Mouse (Mus musculus) hindbrain, embryonic 15.5 days (tissue): ENCODE measurements around the gene Vmn2r59. TPM values are rescaled to one million over a fixed set of nuclear protein-coding genes. Genes with fewer than 3 reads are reported as not detected.
"Not testable (repeated sequence)": the region's sequence is repeated elsewhere in the genome, so short reads cannot be mapped to it uniquely, and the experiment has no call there.

Experiments used
- ATAC-seq: fragments of 200-750 bp; cut with Nextera tagmentation; 2 replicates; pipeline ENCODE4 v1.8.0; 2017; ENCODE audit warnings: low read depth, moderate number of reproducible peaks, moderate TSS enrichment; ENCODE audit not compliant: low FRiP score
- H3K27ac ChIP-seq: fragments of 300-500 bp; sonication (generic); replicated peaks from 2 replicates; pipeline ENCODE4 v1.5.1; 2015; ENCODE audit warnings: mild to moderate bottlenecking, inconsistent platforms
- H3K27me3 ChIP-seq: fragments of 300-500 bp; sonication (generic); 2 replicates; pipeline ENCODE4 v1.6.1; 2015; ENCODE audit warnings: control low read depth, inconsistent platforms
- H3K36me3 ChIP-seq: fragments of 300-500 bp; sonication (generic); 2 replicates; pipeline ENCODE4 v1.6.1; 2015; ENCODE audit warnings: control low read depth, inconsistent platforms
- H3K4me1 ChIP-seq: fragments of 300-500 bp; sonication (generic); replicated peaks from 2 replicates; pipeline ENCODE4 v1.6.1; 2015; ENCODE audit warnings: control low read depth, inconsistent platforms
- H3K4me2 ChIP-seq: fragments of 300-500 bp; sonication (generic); 2 replicates; pipeline ENCODE4 v1.6.1; 2015; ENCODE audit warnings: moderate library complexity, mild to moderate bottlenecking, inconsistent platforms
- H3K4me3 ChIP-seq: fragments of 300-500 bp; sonication (generic); 2 replicates; pipeline ENCODE4 v1.5.1; 2015; ENCODE audit warnings: mild to moderate bottlenecking, inconsistent platforms
- H3K9ac ChIP-seq: fragments of 300-500 bp; sonication (generic); 2 replicates; pipeline ENCODE4 v1.6.1; 2015; ENCODE audit warnings: inconsistent platforms
- H3K9me3 ChIP-seq: fragments of 300-500 bp; sonication (generic); 2 replicates; pipeline ENCODE4 v1.6.1; 2016; ENCODE audit warnings: control low read depth, inconsistent platforms
- WGBS: fragments of 180-500 bp; shearing (Covaris S2); methylation state at CpG from one replicate; pipeline ENCODE4 v1.1.7; 2015; 5-methylcytosine and 5-hydroxymethylcytosine counted together
- polyA plus RNA-seq: library from polyadenylated mRNA; unstranded; fragments of >200 nt; fragmentation: Nextera tagmentation; extraction: Ambion mirVana; gene quantifications from 2 replicates; pipeline ENCODE4 v1.2.1, GENCODE M21; 2015

Vmn2r59 gene
- not detected in 2 replicates for polyA plus RNA-seq

- Histone ChIP-seq H3K9ac (no peak within 1 kb of the TSS), H3K4me3 (no peak within 1 kb of the TSS), H3K36me3 (no peaks in the 10 kb centered on the region), H3K27ac (no peak within 1 kb of the TSS), H3K27me3 (no peaks in the 10 kb centered on the region), H3K9me3 (0 out of 2 replicates have a peak, but pooled peaks cover 6% of the 10 kb centered on the region), H3K4me1 (no peaks in the 10 kb centered on the region), H3K4me2 (no peak within 1 kb of the TSS)
- no peak for ATAC-seq
These were observed at the start of gene Vmn2r59 for GRCm38 (mm10) chr7:42058923-42059322. Vmn2r59 (minus strand) TSS chr7:42059023.

- no peak for ATAC-seq
- peaks cover 9% of the 10 kb centered on the region for H3K9me3 ChIP-seq
- H3K27ac ChIP-seq: no peak within 1 kb of the TSS
- H3K4me3 ChIP-seq: no peak within 1 kb of the TSS
- no peak within 1 kb of the TSS for H3K9ac ChIP-seq
- no peaks in the 10 kb centered on the region for H3K27me3 ChIP-seq
- no peak within 1 kb of the TSS for H3K4me2 ChIP-seq
- WGBS: 83% methylated on average over 2 of the region's 2 CpGs
- H3K36me3 ChIP-seq: no peaks in the 10 kb centered on the region
- H3K4me1 ChIP-seq: no peaks in the 10 kb centered on the region
These were observed 48.6 kb upstream of the Vmn2r59 start, which contains the start of gene Vmn2r60 for GRCm38 (mm10) chr7:42107470-42107869. Vmn2r60 (plus strand) TSS chr7:42107770.

GRCm38 (mm10) chr7:42107061-42107460 lies 48.2 kb upstream of the Vmn2r59 start:
- not testable (repeated sequence) for H3K36me3 ChIP-seq, H3K4me1 ChIP-seq, H3K27me3 ChIP-seq, H3K4me3 ChIP-seq, H3K4me2 ChIP-seq, H3K9me3 ChIP-seq, H3K27ac ChIP-seq, ATAC-seq, H3K9ac ChIP-seq
- 80% methylated on average over 14 of the region's 14 CpGs for WGBS

Other genes with a start within 250 kb of the Vmn2r59 start
- gene Vmn2r58, start 186.3 kb downstream of the Vmn2r59 start, polyA plus RNA-seq: not detected in 2 replicates
- not detected in 2 replicates for gene Vmn2r60, start 48.7 kb upstream of the Vmn2r59 start, polyA plus RNA-seq
- gene Vmn2r61, start 201.0 kb upstream of the Vmn2r59 start, polyA plus RNA-seq: not detected in 2 replicates